Mouse (Mus musculus) cortical plate, adult 2 months (tissue): ENCODE measurements around the gene Cdkn1b.

Source experiments
- CTCF ChIP-seq: fragments of 200-500 bp; IDR thresholded peaks from 2 replicates; pipeline ENCODE4 v1.5.1; 2011; ENCODE audit warnings: mild to moderate bottlenecking, control low read depth, low read length; ENCODE audit not compliant: insufficient read depth; ENCODE audit errors: extremely low read depth
- POLR2A ChIP-seq: fragments of 200-500 bp; IDR thresholded peaks from 2 replicates; pipeline ENCODE4 v1.6.1; 2011; ENCODE audit warnings: mild to moderate bottlenecking, low read length, control low read depth; ENCODE audit not compliant: insufficient read depth; ENCODE audit errors: extremely low read depth

DNA sequence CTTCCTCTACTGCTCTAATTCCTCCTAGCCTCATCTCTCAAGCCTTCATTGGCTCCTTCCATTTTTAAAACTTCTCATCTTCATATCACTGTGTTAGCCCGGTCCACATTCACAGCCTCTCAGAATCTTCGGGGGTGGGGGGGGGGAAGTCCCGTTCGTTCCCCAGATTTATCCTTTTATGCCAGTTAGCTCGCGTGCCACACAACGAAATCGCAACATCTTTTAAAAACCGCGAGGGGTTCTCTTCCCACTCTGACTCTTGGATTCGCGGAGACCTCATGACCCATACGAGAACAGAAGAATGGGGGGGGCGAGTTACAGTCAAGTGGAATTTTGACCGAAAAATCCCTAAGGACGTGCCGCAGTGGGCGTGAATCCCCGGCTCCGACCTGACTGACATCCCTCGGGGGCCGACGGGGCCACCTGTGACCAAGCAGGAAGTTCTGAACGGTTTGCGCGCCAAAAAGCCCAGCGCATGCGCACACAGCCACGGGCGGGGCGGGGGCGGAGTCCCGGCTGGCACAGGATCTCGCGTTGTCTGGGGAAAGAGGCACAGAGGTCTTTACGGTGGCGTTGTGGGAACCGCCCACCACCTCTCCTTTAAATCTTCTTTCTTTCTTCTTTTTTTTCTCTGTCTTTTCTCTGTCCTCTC, 22.6 kb upstream of the Cdkn1b start:
- TF ChIP-seq POLR2A (peak; percentile 85), CTCF (no peak)
